15 mouse cellular contexts compared by ENCODE assay signal in the genomic region with DNA sequence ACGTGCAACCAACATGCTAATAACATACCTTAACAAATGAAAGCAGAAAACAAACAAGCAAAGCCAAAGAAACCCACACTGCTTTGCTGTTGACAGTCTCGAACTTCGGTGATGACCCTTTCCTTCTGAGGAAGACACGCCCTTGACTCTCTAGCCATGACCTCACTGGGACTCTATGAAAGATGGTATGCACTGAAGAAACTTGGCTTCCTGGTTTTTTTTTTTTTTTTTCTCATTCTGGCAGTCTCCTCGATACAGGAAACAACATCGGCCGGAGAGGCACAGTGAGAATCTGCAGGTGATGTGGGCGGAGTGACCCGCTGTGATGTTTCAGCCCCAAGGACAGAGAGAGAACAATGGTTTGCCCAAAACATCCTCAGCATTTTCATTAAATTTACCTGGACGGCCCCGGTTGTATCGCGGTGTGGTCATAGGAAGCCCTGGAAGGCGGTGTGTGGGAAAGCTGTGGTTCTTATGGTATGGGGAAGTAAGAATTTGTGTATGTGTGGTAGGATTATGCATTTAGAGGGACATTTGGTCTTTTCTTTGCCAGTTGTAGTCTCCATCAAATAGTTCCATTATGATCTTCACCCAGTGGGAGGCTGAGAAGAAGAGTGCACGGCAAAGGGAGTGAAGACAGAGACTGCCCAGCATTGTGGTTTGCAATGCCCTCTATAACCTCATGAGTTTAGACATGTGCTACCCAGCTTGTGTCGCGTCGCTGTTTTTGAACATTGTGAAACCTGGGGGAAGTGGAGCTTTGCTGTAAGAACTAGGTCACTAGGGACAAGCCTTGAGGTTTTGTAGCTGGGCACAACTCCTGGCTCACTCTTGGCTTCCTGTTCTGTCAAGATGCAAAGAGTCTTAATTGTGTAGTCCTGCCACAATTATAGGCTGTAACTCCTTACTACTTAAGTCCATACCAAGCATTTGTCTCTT. TPM values are rescaled to one million over a fixed set of nuclear protein-coding genes. Genes with fewer than 3 reads are reported as not detected.
DNase-seq lines count a peak whose midpoint lies in the region; ATAC-seq and TF ChIP-seq lines count a peak whose summit lies in the region.
"Had no signal": no experiment of that assay in that cellular context is flagged by ENCODE, and none has a peak within 500 bp of the region (broad histone marks: within the 10 kb centered on the region; RNA-seq: fewer than 3 reads in every experiment).

No protein-coding gene starts in this region.

- H3K27me3 ChIP-seq in lung, postnatal 0 days (replicated peaks; ENCODE audit: insufficient read depth, low read length) = no peaks in the 10 kb centered on the region
- no peaks in the 10 kb centered on the region for H3K27me3 ChIP-seq in cerebellum, adult 2 months (ENCODE audit: control insufficient read depth, insufficient read depth, low read length)
- H3K27me3 ChIP-seq: forebrain, embryonic 13.5 days had no signal

- no peak for TF ChIP-seq CTCF in lung, postnatal 0 days (IDR thresholded peaks at IDR 0.05)
- no peak for TF ChIP-seq CTCF in lung, adult 2 months (IDR thresholded peaks at IDR 0.05; ENCODE audit: insufficient read depth, low read length)
- TF ChIP-seq CTCF in bone marrow, adult 2 months (IDR thresholded peaks at IDR 0.05; ENCODE audit: control insufficient read depth, insufficient read depth, low read length) = no peak
- TF ChIP-seq CTCF in cerebellum, adult 2 months (IDR thresholded peaks at IDR 0.05; ENCODE audit: borderline replicate concordance, insufficient read depth, low read depth, low read length) = no peak

- H3K27ac ChIP-seq in lung, postnatal 0 days (ENCODE audit: low read length) = no peak overlapping the region
- H3K27ac ChIP-seq in bone marrow, adult 2 months (ENCODE audit: control insufficient read depth, insufficient read depth, low read depth, low read length, poor library complexity) = peak overlapping the region; percentile 78
- no peak overlapping the region for H3K27ac ChIP-seq in cerebellum, adult 2 months (ENCODE audit: insufficient read depth, low read length)
- H3K27ac ChIP-seq: forebrain, embryonic 13.5 days; limb, embryonic 10.5 days had no signal

- peak; percentile 28 for ATAC-seq in lung, postnatal 0 days
- ATAC-seq: forebrain, embryonic 13.5 days had no signal

- no peaks in the 10 kb centered on the region for H3K4me1 ChIP-seq in lung, postnatal 0 days (ENCODE audit: insufficient read depth, low read depth, low read length)
- no peaks in the 10 kb centered on the region for H3K4me1 ChIP-seq in lung, adult 2 months (ENCODE audit: control insufficient read depth, insufficient read depth, low read length)
- H3K4me1 ChIP-seq in bone marrow, adult 2 months (ENCODE audit: control insufficient read depth, insufficient read depth, low read length) = no peaks in the 10 kb centered on the region; the same call in 1 of the 2 replicates
- H3K4me1 ChIP-seq in cerebellum, adult 2 months (ENCODE audit: control insufficient read depth, insufficient read depth, low read length) = no peaks in the 10 kb centered on the region

- no peaks in the 10 kb centered on the region for H3K36me3 ChIP-seq in lung, postnatal 0 days (ENCODE audit: insufficient read depth, low read length)
- H3K36me3 ChIP-seq: G1E; limb, embryonic 10.5 days had no signal

- no peak overlapping the region for H3K9ac ChIP-seq in lung, postnatal 0 days (replicated peaks; ENCODE audit: low read depth)

- no peak overlapping the region for H3K4me2 ChIP-seq in lung, postnatal 0 days (replicated peaks; ENCODE audit: low read depth, low read length)

- WGBS in lung, postnatal 0 days = 78% methylated on average over 18 of the region's 18 CpGs
- 70% methylated on average over 18 of the region's 18 CpGs for WGBS in lung, adult 2 months
- WGBS in bone marrow, adult 2 months = 21% methylated on average over 18 of the region's 18 CpGs
- WGBS in cerebellum, adult 2 months = 89% methylated on average over 18 of the region's 18 CpGs

- peak; percentile 30 for DNase-seq in lung, postnatal 0 days (ENCODE audit: low spot score)
- no peak for DNase-seq in lung, adult 2 months
- peak; percentile 37 to 39 for DNase-seq in monocyte, adult 2 months (ENCODE audit: low read depth in 1 of 2, low spot score in 2 of 2)
- DNase-seq in thymus, postnatal 25 days = peak; percentile 16
- DNase-seq in cerebellum, adult 2 months = no peak
- no peak for DNase-seq in right cerebral cortex, adult 2 months (ENCODE audit: low spot score in 2 of 2)
- DNase-seq in testis, postnatal 14 days (ENCODE audit: low spot score) = no peak
- DNase-seq: gastrocnemius, postnatal 36 days; kidney, adult 18-20 months; layer of hippocampus, adult 9-11 months had no signal

- TF ChIP-seq POLR2A in lung, adult 2 months (IDR thresholded peaks at IDR 0.05; ENCODE audit: borderline replicate concordance, extremely low read depth, low read depth, low read length) = no peak
- TF ChIP-seq POLR2A in bone marrow, adult 2 months (IDR thresholded peaks at IDR 0.05; ENCODE audit: borderline replicate concordance, control insufficient read depth, low read depth, low read length) = no peak
- TF ChIP-seq POLR2A in cerebellum, adult 2 months (IDR thresholded peaks at IDR 0.05; ENCODE audit: borderline replicate concordance, insufficient read depth, low read length) = no peak

- no peaks in the 10 kb centered on the region for H3K9me3 ChIP-seq in lung, postnatal 0 days (ENCODE audit: low read length)
- H3K9me3 ChIP-seq: forebrain, embryonic 13.5 days; limb, embryonic 10.5 days had no signal

- no peak for TF ChIP-seq EP300 in lung, postnatal 0 days (IDR thresholded peaks at IDR 0.05)

- no peak overlapping the region for H3K4me3 ChIP-seq in lung, postnatal 0 days (ENCODE audit: low read depth, low read length)
- H3K4me3 ChIP-seq in lung, adult 2 months (replicated peaks; ENCODE audit: extremely low read depth, low read depth, low read length) = no peak overlapping the region
- H3K4me3 ChIP-seq in bone marrow, adult 2 months (replicated peaks; ENCODE audit: control insufficient read depth, low read depth, low read length) = peak overlapping the region; percentile 36
- no peak overlapping the region for H3K4me3 ChIP-seq in cerebellum, adult 2 months (replicated peaks; ENCODE audit: insufficient read depth, low read depth, low read length)
- H3K4me3 ChIP-seq: myocyte had no signal

RNA-seq across cellular contexts. Expression of gene Acpp, which starts 1.2 kb away (rescaled TPM):
- polyA plus RNA-seq in lung, postnatal 0 days (2015; fragmentation: Nextera tagmentation; extraction: Ambion mirVana) = 0.76 and 0.84 TPM in 2 replicates
- polyA plus RNA-seq in lung, adult 2 months (2012; rRNA removed) = 2.5 and 4.4 TPM in 2 replicates
- 1.4 and 3.2 TPM in 2 replicates for polyA plus RNA-seq in bone marrow, adult 2 months (2011; ENCODE audit: insufficient read depth, insufficient read length, low replicate concordance, missing spikeins)
- 0.13 and 0.22 TPM in 2 replicates for polyA plus RNA-seq in cerebellum, adult 2 months (2012; rRNA removed)
- polyA plus RNA-seq: G1E had no signal

Comparison
In these comparisons a context has a peak if more than half of its experiments do, and no peak if none do; other contexts are left out.
1. DNase-seq: peak in lung, postnatal 0 days (single experiment), monocyte, adult 2 months (2 of 2) and thymus, postnatal 25 days (single experiment); none in lung, adult 2 months (single experiment), cerebellum, adult 2 months (0 of 2), right cerebral cortex, adult 2 months (0 of 2) and testis, postnatal 14 days (single experiment).